ENCODE assay signal across 23 mouse cellular contexts in the genomic region with DNA sequence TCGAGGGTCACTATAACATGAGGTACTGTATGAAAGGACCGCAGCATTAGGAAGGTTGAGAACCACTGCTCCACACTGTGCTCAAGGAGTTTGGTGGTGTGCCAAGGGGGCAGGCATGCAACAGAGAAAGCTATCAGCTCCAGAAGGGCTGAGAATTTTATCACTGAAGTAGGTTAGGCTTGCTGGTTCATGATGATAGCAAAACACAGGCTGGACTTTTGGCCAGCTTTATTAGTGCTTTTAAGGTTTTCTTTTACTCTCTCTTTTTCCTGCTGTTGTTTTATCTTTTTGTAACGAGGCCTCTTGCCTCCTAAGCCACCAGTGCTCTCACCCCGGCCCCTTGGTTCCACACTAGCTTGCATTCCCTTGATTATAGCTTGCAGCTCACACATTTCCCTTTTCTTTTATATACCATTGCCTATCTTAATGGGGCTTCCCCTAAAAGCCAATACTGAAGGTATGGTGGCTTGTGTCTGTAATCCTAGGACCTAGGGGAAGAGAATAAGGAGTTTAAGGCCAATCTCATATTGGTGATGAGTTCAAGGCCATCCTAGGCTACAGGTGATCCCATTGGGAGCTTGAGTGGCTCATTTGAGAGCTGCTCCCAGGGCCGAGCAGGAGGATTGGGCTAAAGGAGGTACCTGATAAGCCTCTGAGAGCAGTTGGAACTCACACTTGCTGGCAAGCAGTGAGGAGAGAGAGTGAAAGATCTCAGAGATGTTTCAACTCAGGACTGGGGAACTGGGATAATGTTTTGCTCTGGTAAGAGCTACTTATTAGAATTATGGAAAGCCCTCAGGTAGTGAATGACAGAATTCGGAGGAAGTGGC. TPM values are rescaled to one million over a fixed set of nuclear protein-coding genes. Genes with fewer than 3 reads are reported as not detected.
DNase-seq lines count a peak whose midpoint lies in the region; ATAC-seq and TF ChIP-seq lines count a peak whose summit lies in the region.
"Had no signal": no experiment of that assay in that cellular context is flagged by ENCODE, and none has a peak within 500 bp of the region (broad histone marks: within the 10 kb centered on the region; RNA-seq: fewer than 3 reads in every experiment).

No protein-coding gene starts in this region.

- H3K9me3 ChIP-seq in liver, embryonic 14.5 days (ENCODE audit: control insufficient read depth, low read length): no peaks in the 10 kb centered on the region
- H3K9me3 ChIP-seq: embryonic facial prominence, embryonic 13.5 days; forebrain, embryonic 10.5 days; heart, embryonic 13.5 days; hindbrain, embryonic 15.5 days; limb, embryonic 13.5 days had no signal

- H3K36me3 ChIP-seq in liver, embryonic 14.5 days (replicated peaks; ENCODE audit: control insufficient read depth, insufficient read depth, low read depth): no peaks in the 10 kb centered on the region
- H3K36me3 ChIP-seq in kidney, adult 2 months (ENCODE audit: control insufficient read depth, insufficient read depth, low read length): no peaks in the 10 kb centered on the region
- H3K36me3 ChIP-seq: embryonic facial prominence, embryonic 13.5 days; forebrain, embryonic 10.5 days; hindbrain, embryonic 15.5 days; limb, embryonic 13.5 days had no signal

- peak; percentile 86 for TF ChIP-seq EP300 in liver, embryonic 14.5 days (IDR thresholded peaks at IDR 0.05; ENCODE audit: low read depth)

- TF ChIP-seq POLR2A in lung, adult 2 months (IDR thresholded peaks at IDR 0.05; ENCODE audit: borderline replicate concordance, extremely low read depth, low read depth, low read length): no peak
- TF ChIP-seq POLR2A in kidney, adult 2 months (IDR thresholded peaks at IDR 0.05; ENCODE audit: low read depth, low read length): no peak

- WGBS in liver, embryonic 14.5 days (ENCODE audit: insufficient replicate concordance): 23% methylated on average over 6 of the region's 6 CpGs
- WGBS in lung, adult 2 months: 58% methylated on average over 6 of the region's 6 CpGs
- WGBS in kidney, adult 2 months: 63% methylated on average over 6 of the region's 6 CpGs

- intact Hi-C loops in heart, postnatal 25 days (cut with DNase I): loop anchor here (5.0 to 10.0 kb wide), 3 partner anchors 168 to 251 kb away; a partner anchor contains a TSS

- peak overlapping the region; percentile 79 for H3K4me2 ChIP-seq in liver, embryonic 14.5 days (ENCODE audit: low read depth)
- H3K4me2 ChIP-seq: embryonic facial prominence, embryonic 13.5 days; heart, embryonic 13.5 days; hindbrain, embryonic 15.5 days; limb, embryonic 13.5 days had no signal

- peak; percentile 67 for DNase-seq in heart, adult 11 months
- DNase-seq in heart, postnatal 25 days (ENCODE audit: low spot score): no peak
- peak in 2 of 3 experiments; percentile 64 to 73 for DNase-seq in liver, embryonic 14.5 days (ENCODE audit: low read depth in 3 of 3, low spot score in 3 of 3)
- peak; percentile 52 to 85 for DNase-seq in spleen, postnatal 10 days (ENCODE audit: low spot score in 2 of 2)
- no peak for DNase-seq in lung, adult 2 months
- DNase-seq in kidney, adult 2 months: no peak
- DNase-seq in lung, postnatal 14 days: no peak
- DNase-seq: adrenal gland, postnatal 36 days; cerebellum, postnatal 10 days; gastrocnemius, postnatal 10 days; heart, adult 18-20 months; heart, postnatal 36 days; layer of hippocampus, postnatal 36 days; midbrain, embryonic 14.5 days; right cerebral cortex, postnatal 14 days had no signal

- peak; percentile 54 for ATAC-seq in erythroblast, adult 5-6 weeks (replicated peaks; ENCODE audit: low FRiP score, poor library complexity, severe bottlenecking)
- peak; percentile 75 for ATAC-seq in liver, embryonic 14.5 days (ENCODE audit: insufficient read depth)
- ATAC-seq: CD4-positive, CD25-positive, alpha-beta regulatory T cell, adult 4 months; intestine, embryonic 16.5 days had no signal

- peak overlapping the region; percentile 96 for H3K27ac ChIP-seq in liver, embryonic 14.5 days
- no peak overlapping the region for H3K27ac ChIP-seq in kidney, adult 2 months (ENCODE audit: insufficient read depth, low read depth, low read length)
- H3K27ac ChIP-seq: embryonic facial prominence, embryonic 13.5 days; forebrain, embryonic 10.5 days; heart, embryonic 13.5 days; hindbrain, embryonic 15.5 days; limb, embryonic 13.5 days had no signal

- 0 out of 4 replicates have a peak overlapping the region, but pooled peaks of 1 of the 2 experiments have one; percentile 12 for H3K4me3 ChIP-seq in liver, embryonic 14.5 days (ENCODE audit: insufficient read depth in 1 of 2, low read depth in 2 of 2, low read length in 2 of 2)
- H3K4me3 ChIP-seq in lung, adult 2 months (replicated peaks; ENCODE audit: extremely low read depth, low read depth, low read length): no peak overlapping the region
- H3K4me3 ChIP-seq in kidney, adult 2 months (ENCODE audit: insufficient read depth, low read depth, low read length): no peak overlapping the region
- H3K4me3 ChIP-seq: embryonic facial prominence, embryonic 13.5 days; forebrain, embryonic 10.5 days; heart, embryonic 13.5 days; hindbrain, embryonic 15.5 days; limb, embryonic 13.5 days had no signal

- no peak for TF ChIP-seq CTCF in liver, embryonic 14.5 days (IDR thresholded peaks at IDR 0.05; ENCODE audit: low read depth)
- no peak for TF ChIP-seq CTCF in lung, adult 2 months (IDR thresholded peaks at IDR 0.05; ENCODE audit: insufficient read depth, low read length)
- TF ChIP-seq CTCF in kidney, adult 2 months (conservative IDR thresholded peaks at IDR 0.05; ENCODE audit: insufficient read depth, insufficient read length, low read depth, low read length): no peak

- H3K9ac ChIP-seq in liver, embryonic 14.5 days (replicated peaks): peak overlapping the region; percentile 66
- H3K9ac ChIP-seq: embryonic facial prominence, embryonic 13.5 days; heart, embryonic 13.5 days; hindbrain, embryonic 15.5 days; limb, embryonic 13.5 days had no signal

- peaks cover 48 to 54% of the 10 kb centered on the region in 2 experiments for H3K4me1 ChIP-seq in liver, embryonic 14.5 days (replicated peaks; ENCODE audit: control insufficient read depth in 2 of 2, insufficient read depth in 2 of 2, low read length in 1 of 2)
- H3K4me1 ChIP-seq in lung, adult 2 months (ENCODE audit: control insufficient read depth, insufficient read depth, low read length): peaks cover 8% of the 10 kb centered on the region; the same call in 1 of the 2 replicates
- H3K4me1 ChIP-seq in kidney, adult 2 months (ENCODE audit: control insufficient read depth, insufficient read depth, low read length): peaks cover 11% of the 10 kb centered on the region; the same call in 1 of the 2 replicates

- H3K27me3 ChIP-seq in liver, embryonic 14.5 days (ENCODE audit: control insufficient read depth, insufficient read depth, low read length): no peaks in the 10 kb centered on the region
- no peaks in the 10 kb centered on the region for H3K27me3 ChIP-seq in kidney, adult 2 months (replicated peaks; ENCODE audit: control insufficient read depth, insufficient read depth, low read length)
- H3K27me3 ChIP-seq: hindbrain, embryonic 15.5 days had no signal

RNA-seq across cellular contexts. Expression of a gene that starts 0.9 kb away (rescaled TPM):
- total RNA-seq in heart, postnatal 25 days (2021): 10 to 100 TPM; 23.0 to 24.0 TPM
- total RNA-seq in erythroblast, adult 5-6 weeks (2015; ENCODE audit: low replicate concordance): 77.2 and 98.4 TPM in 2 replicates
- 68.2 and 70.7 TPM in 2 replicates for total RNA-seq in erythroblast, adult 5-6 weeks (2017; ENCODE audit: low replicate concordance)
- 23.9 and 27.4 TPM in 2 replicates for polyA plus RNA-seq in liver, embryonic 14.5 days (2012; rRNA removed)
- polyA plus RNA-seq in liver, embryonic 14.5 days (2014; fragmentation: Nextera tagmentation; extraction: Ambion mirVana): 46.2 and 51.4 TPM in 2 replicates
- 31.0 and 41.1 TPM in 2 replicates for polyA plus RNA-seq in lung, adult 2 months (2012; rRNA removed)
- polyA plus RNA-seq in kidney, adult 2 months (2012; rRNA removed): 43.3 and 47.1 TPM in 2 replicates

RNA-seq across cellular contexts. Expression of a gene that starts 41.3 kb away (rescaled TPM):
- 1 to 10 TPM; 5.3 to 5.7 TPM for total RNA-seq in heart, postnatal 25 days (2021)
- total RNA-seq in erythroblast, adult 5-6 weeks (2015; ENCODE audit: low replicate concordance): not detected in 2 replicates
- total RNA-seq in erythroblast, adult 5-6 weeks (2017; ENCODE audit: low replicate concordance): not detected in 2 replicates
- 0.02 TPM in 1 of 2 replicates, not detected in the other for polyA plus RNA-seq in liver, embryonic 14.5 days (2012; rRNA removed)
- polyA plus RNA-seq in liver, embryonic 14.5 days (2014; fragmentation: Nextera tagmentation; extraction: Ambion mirVana): 0.06 TPM in 1 of 2 replicates, not detected in the other
- polyA plus RNA-seq in lung, adult 2 months (2012; rRNA removed): 0.29 and 0.32 TPM in 2 replicates
- polyA plus RNA-seq in kidney, adult 2 months (2012; rRNA removed): 0.35 and 0.45 TPM in 2 replicates
- polyA plus RNA-seq: CD4-positive, CD25-positive, alpha-beta regulatory T cell, adult 4 months had no signal

Comparison
In these comparisons a context has a peak if more than half of its experiments do, and no peak if none do; other contexts are left out.
1. DNase-seq: peak in heart, adult 11 months (single experiment), liver, embryonic 14.5 days (2 of 3) and spleen, postnatal 10 days (2 of 2); none in heart, postnatal 25 days (single experiment), lung, adult 2 months (single experiment), kidney, adult 2 months (single experiment) and lung, postnatal 14 days (single experiment).